Mouse (Mus musculus) kidney, adult 2 months (tissue): ENCODE results near the gene Prrt1.

Source experiments
- CTCF ChIP-seq: fragments of 200-500 bp; conservative IDR thresholded peaks from 2 replicates; pipeline ENCODE4 v1.5.1; 2011; ENCODE audit warnings: low read depth, mild to moderate bottlenecking, control low read depth, low read length, moderate library complexity, mixed read lengths; ENCODE audit not compliant: insufficient read depth, insufficient read length
- POLR2A ChIP-seq: fragments of 200-500 bp; IDR thresholded peaks from one replicate; pipeline ENCODE4 v1.6.1; 2011; ENCODE audit warnings: low read depth, low read length, control low read depth

- TF ChIP-seq POLR2A, result no peak
- TF ChIP-seq CTCF, result no peak
Measured at GRCm38 (mm10) chr17:34621006-34621405, 8.3 kb upstream of the Prrt1 start.
